Mouse (Mus musculus) MEL (cell line): ENCODE measurements around the gene Gm10188.

Source experiments
- CHD1 ChIP-seq: IDR thresholded peaks from 2 replicates; pipeline ENCODE4 v1.6.1; 2012; ENCODE audit warnings: low read depth, mild to moderate bottlenecking, inconsistent platforms, low read length, improper control_type of control experiment
- CHD2 ChIP-seq: IDR thresholded peaks from 2 replicates; pipeline ENCODE4 v1.6.1; 2011; ENCODE audit warnings: low read length, improper control_type of control experiment
- CTCF ChIP-seq, 3 experiments: IDR thresholded peaks in 2 of 3; conservative IDR thresholded peaks in 1 of 3; 2 replicates each; pipeline ENCODE4 v1.5.1; 2011 to 2012; ENCODE audit warnings: low read length in 3 of 3, low read depth in 2 of 3, mild to moderate bottlenecking in 2 of 3, improper control_type of control experiment in 1 of 3, inconsistent platforms in 1 of 3, mixed read lengths in 1 of 3, moderate library complexity in 1 of 3; ENCODE audit not compliant: control insufficient read depth in 1 of 3, insufficient read depth in 1 of 3, poor library complexity in 1 of 3, severe bottlenecking in 1 of 3
- ELF1 ChIP-seq: IDR thresholded peaks from 2 replicates; pipeline ENCODE4 v1.6.1; 2014; ENCODE audit warnings: low read depth, mild to moderate bottlenecking, inconsistent platforms, low read length, improper control_type of control experiment, moderate library complexity
- EP300 ChIP-seq, 2 experiments: IDR thresholded peaks; 2 replicates each; pipeline ENCODE4 v1.6.1; 2011; ENCODE audit warnings: improper control_type of control experiment in 2 of 2, low read length in 2 of 2, low read depth in 1 of 2, mild to moderate bottlenecking in 1 of 2
- GABPA ChIP-seq: IDR thresholded peaks from 2 replicates; pipeline ENCODE4 v1.6.1; 2012; ENCODE audit warnings: low read depth, mild to moderate bottlenecking, inconsistent platforms, low read length, improper control_type of control experiment, moderate library complexity
- MAFK ChIP-seq: IDR thresholded peaks from 2 replicates; pipeline ENCODE4 v1.6.1; 2011; ENCODE audit warnings: low read depth, mild to moderate bottlenecking, low read length, improper control_type of control experiment, borderline replicate concordance
- POLR2A ChIP-seq, 2 experiments: IDR thresholded peaks; 2 replicates each; pipeline ENCODE4 v1.6.1; 2011 to 2012; ENCODE audit warnings: low read length in 2 of 2, mild to moderate bottlenecking in 2 of 2, control low read depth in 1 of 2, improper control_type of control experiment in 1 of 2, low read depth in 1 of 2, moderate library complexity in 1 of 2; ENCODE audit not compliant: control insufficient read depth in 1 of 2, insufficient read depth in 1 of 2, poor library complexity in 1 of 2
- POLR2AphosphoS5 ChIP-seq: IDR thresholded peaks from 2 replicates; pipeline ENCODE4 v1.6.1; 2012; ENCODE audit warnings: low read depth, borderline replicate concordance, mild to moderate bottlenecking, inconsistent platforms, low read length, moderate library complexity, mixed read lengths
- USF1 ChIP-seq: IDR thresholded peaks from 2 replicates; pipeline ENCODE4 v1.6.1; 2014; ENCODE audit warnings: low read depth, mild to moderate bottlenecking, inconsistent platforms, low read length, improper control_type of control experiment, moderate library complexity

DNA sequence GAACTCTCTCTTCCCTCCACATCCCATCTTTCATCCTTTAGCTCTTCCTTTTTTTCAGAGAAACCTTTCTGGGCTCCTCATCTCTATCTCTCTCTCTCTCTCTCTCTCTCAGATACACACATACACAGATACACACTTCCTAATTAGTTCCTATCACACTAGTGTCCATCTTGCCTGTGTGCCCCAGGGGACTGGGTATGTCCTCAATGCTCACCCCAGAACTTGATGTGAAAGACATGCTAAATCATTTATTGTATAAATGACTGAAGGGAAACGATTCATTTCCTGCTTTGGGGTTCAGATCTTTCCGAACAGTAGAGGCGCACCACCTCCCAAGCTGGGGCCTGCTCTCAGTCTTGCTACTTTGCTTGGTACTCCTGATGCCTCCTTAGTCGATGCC lies 40.3 kb downstream of the Gm10188 start:
- no peak for TF ChIP-seq MAFK
- no peak for TF ChIP-seq CTCF (IDR thresholded peaks at IDR 0.05 in 2 of 3, conservative IDR thresholded peaks at IDR 0.05 in 1 of 3; ENCODE audit: control insufficient read depth in 1 of 3, insufficient read depth in 1 of 3, low read depth in 2 of 3, low read length in 3 of 3, poor library complexity in 1 of 3, severe bottlenecking in 1 of 3)
- no peak for TF ChIP-seq POLR2A (IDR thresholded peaks at IDR 0.05; ENCODE audit: control insufficient read depth in 1 of 2, insufficient read depth in 1 of 2, low read depth in 1 of 2, low read length in 2 of 2, poor library complexity in 1 of 2)
- no peak for TF ChIP-seq POLR2AphosphoS5
- no peak for TF ChIP-seq EP300 (IDR thresholded peaks at IDR 0.05; ENCODE audit: low read depth in 1 of 2, low read length in 2 of 2)
- no peak for TF ChIP-seq CHD2
- TF ChIP-seq GABPA: no peak
- no peak for TF ChIP-seq ELF1
- no peak for TF ChIP-seq CHD1
- no peak for TF ChIP-seq USF1
